Mouse (Mus musculus): ENCODE measurements around the gene Shb. TPM values are rescaled to one million over a fixed set of nuclear protein-coding genes. Genes with fewer than 3 reads are reported as not detected.

The Shb gene
- polyA plus RNA-seq (2012; ENCODE audit: insufficient read depth, insufficient read length, low replicate concordance, missing spikeins), result not detected in 2 replicates

DNA sequence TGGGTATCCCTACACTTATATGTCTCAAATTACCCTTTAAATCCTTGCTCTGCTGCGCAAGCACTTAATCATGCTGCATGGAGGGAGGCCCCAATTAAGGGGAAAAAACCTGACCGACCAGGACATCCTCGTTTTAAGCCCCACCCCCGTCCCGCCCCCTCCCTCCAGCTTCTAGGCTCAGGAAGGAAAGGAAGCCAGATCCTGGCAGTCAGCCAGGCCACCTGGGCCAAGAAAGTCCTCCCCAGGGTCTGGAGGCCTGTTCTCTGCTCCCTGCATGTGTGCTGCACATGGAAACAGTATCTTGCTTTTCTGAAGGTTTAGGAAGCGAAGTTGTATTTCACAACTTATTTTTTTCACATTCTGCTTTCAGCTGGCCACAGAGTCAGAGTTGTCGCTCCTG lies at the start of gene Shb:
Gene Shb, minus strand, starts transcription at position 96 of the 400 bp plus-strand sequence.
- H3K4me3 ChIP-seq (ENCODE audit: insufficient read depth, low read depth, low read length), result peak within 1 kb of the TSS; percentile 65
- H3K27ac ChIP-seq (ENCODE audit: insufficient read depth, low read depth, low read length), result peak within 1 kb of the TSS; percentile 1
- WGBS, result 9% methylated on average over 7 of the region's 7 CpGs
- TF ChIP-seq CTCF (IDR thresholded peaks at IDR 0.05; ENCODE audit: insufficient read depth, low read depth, low read length), result no peak
- TF ChIP-seq POLR2A (IDR thresholded peaks at IDR 0.05; ENCODE audit: insufficient read depth, low read depth, low read length), result no peak
- H3K4me1 ChIP-seq (ENCODE audit: control insufficient read depth, insufficient read depth, low read length), result peaks cover 14% of the 10 kb centered on the region; the same call in 1 of the 2 replicates

DNA sequence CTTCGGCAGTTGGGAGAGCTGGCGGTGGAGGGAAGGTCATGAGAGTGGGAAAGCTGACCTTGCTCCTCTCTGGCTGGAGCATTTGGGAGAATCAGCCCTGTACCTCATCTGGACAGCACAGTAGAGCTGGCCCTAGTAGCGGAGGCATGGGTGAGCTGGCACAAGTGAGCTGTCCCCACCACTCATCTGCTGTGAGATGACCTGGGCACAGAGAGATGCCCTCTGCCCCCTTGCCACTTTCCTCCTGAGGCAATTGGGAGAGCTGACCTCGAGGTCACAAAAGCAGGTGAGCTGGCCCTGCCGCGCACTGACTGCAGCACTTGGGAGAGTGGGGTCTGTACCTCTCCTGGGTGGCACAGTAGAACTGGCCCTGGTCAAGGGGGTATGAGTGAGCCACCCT lies 48.8 kb upstream of the Shb start:
- Histone ChIP-seq H3K4me1 (ENCODE audit: control insufficient read depth, insufficient read depth, low read length) (peaks cover 4% of the 10 kb centered on the region; the same call in 1 of the 2 replicates), H3K4me3 (ENCODE audit: insufficient read depth, low read depth, low read length) (no peak overlapping the region), H3K27ac (ENCODE audit: insufficient read depth, low read depth, low read length) (no peak overlapping the region)
- TF ChIP-seq CTCF (IDR thresholded peaks at IDR 0.05; ENCODE audit: insufficient read depth, low read depth, low read length), result no peak
- WGBS, result 93% methylated on average over 6 of the region's 6 CpGs

DNA sequence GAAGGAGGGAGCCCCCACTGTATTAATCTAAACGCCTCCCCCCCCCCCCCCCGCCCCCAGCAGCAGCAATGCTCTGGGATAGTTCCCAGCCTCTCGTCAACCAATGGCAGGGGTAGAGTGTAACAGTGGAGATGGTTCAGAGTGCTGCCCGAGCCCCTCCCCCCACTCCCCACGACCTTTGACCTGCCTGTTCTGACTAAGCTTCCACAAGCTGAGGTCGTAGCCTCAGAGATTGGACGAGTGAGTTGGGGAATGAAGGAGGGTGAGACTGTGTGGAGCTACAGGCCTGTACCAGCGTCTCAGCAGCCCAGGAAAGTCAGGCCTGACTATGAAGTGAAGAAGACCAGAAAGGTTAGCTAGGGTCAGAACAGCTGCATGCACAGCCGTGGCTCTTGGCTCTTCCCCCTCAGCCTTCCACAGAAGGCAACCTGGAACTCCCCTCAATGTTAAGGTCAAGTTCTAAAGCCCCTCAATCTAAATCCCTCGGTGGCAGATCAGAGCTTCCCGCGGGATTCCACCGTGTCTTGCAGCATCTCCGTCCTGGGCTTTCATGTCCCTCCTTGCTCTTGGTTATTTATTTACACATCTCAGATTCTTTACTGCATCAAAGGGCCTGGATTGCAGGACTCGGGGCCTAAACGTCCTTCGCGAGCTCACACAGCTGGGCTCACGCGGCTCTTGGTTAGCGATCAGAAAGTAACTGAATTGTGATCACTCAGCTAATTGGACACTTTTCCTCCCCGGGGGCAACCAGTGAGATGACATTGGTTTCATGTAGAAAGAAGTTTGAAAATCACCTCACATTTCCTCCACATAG lies 46.5 kb upstream of the Shb start:
- 68% methylated on average over 22 of the region's 22 CpGs for WGBS
- Histone ChIP-seq H3K4me1 (ENCODE audit: control insufficient read depth, insufficient read depth, low read length) (peaks cover 8% of the 10 kb centered on the region; the same call in 1 of the 2 replicates), H3K27ac (ENCODE audit: insufficient read depth, low read depth, low read length) (no peak overlapping the region), H3K4me3 (ENCODE audit: insufficient read depth, low read depth, low read length) (no peak overlapping the region)
- no peak for TF ChIP-seq POLR2A (IDR thresholded peaks at IDR 0.05; ENCODE audit: insufficient read depth, low read depth, low read length)
- TF ChIP-seq CTCF (IDR thresholded peaks at IDR 0.05; ENCODE audit: insufficient read depth, low read depth, low read length), result no peak

DNA sequence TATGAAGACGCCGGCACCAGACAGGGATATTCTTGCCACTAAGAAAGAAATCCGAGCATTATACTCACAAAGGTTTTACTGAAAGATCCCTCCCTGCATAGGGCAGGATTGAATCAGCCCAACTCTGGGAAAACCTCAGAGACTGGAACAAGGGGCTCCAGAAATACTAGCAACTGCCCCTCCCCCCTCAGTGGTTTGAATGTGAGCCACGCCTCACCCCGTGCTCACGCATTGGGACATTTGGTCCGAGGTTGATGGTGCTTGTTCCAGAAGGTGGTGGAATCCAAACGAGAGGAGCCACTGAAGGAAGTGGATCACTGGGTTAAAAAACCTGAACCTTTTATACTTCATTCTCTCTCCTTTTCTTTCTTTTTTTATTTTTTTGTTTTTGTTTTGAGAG lies 45.4 kb upstream of the Shb start:
- H3K4me1 ChIP-seq (ENCODE audit: control insufficient read depth, insufficient read depth, low read length), result peaks cover 8% of the 10 kb centered on the region; the same call in 1 of the 2 replicates
- H3K27ac ChIP-seq (ENCODE audit: insufficient read depth, low read depth, low read length), result no peak overlapping the region
- TF ChIP-seq POLR2A (IDR thresholded peaks at IDR 0.05; ENCODE audit: insufficient read depth, low read depth, low read length), result no peak
- TF ChIP-seq CTCF (IDR thresholded peaks at IDR 0.05; ENCODE audit: insufficient read depth, low read depth, low read length), result no peak
- WGBS, result 74% methylated on average over 8 of the region's 8 CpGs
- H3K4me3 ChIP-seq (ENCODE audit: insufficient read depth, low read depth, low read length), result no peak overlapping the region

DNA sequence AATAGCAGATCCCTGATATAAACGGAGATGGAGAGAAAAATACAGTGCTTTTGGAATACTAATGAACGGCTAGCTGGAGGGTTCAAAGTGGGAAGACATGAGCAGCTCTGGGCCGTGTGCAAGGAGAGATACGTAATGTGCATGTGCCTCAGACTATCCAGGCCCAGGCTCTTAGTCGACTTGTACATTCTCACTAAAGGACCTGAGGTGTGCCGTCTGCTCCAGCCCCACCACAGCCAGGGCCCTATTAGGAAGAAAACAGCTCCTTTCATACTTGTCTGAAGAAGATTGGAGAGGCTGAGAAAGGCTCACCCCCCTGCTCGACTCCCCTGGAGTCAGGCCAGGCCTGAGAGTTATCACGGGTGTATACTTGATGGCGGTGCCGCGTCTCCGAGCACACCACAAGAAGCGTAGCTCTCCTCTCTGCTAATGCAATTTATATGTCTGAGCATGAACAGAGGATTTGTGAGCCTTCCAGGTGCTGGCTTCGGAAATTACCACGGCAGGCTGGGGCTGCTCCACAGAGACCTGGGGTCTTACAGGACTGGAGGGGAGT lies 42.4 kb upstream of the Shb start:
- Histone ChIP-seq H3K4me3 (ENCODE audit: insufficient read depth, low read depth, low read length) (no peak overlapping the region), H3K27ac (ENCODE audit: insufficient read depth, low read depth, low read length) (no peak overlapping the region), H3K4me1 (ENCODE audit: control insufficient read depth, insufficient read depth, low read length) (peaks cover 8% of the 10 kb centered on the region; the same call in 1 of the 2 replicates)
- 67% methylated on average over 15 of the region's 15 CpGs for WGBS
- TF ChIP-seq CTCF (IDR thresholded peaks at IDR 0.05; ENCODE audit: insufficient read depth, low read depth, low read length), result no peak

DNA sequence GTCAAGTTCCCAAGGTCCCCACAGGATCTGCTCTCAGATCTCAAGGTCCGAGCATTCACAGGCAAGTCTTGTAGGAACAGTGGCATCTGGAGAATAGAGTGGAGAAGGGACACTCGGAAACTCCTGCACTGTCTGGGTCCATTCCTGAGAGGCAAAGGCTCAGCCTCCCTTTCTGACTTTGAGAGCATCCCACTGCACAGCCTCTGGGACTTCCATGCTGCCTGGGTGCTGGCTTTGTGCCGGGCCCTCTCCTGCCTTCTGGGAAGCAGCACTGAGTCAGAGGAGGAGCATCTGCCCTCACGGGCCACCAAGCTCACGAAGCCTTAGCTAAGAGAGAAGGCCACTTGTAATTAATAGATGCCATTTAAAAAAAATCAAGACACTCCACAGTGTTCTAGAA lies 37.3 kb upstream of the Shb start:
- no peak overlapping the region for H3K4me3 ChIP-seq (ENCODE audit: insufficient read depth, low read depth, low read length)
- H3K4me1 ChIP-seq (ENCODE audit: control insufficient read depth, insufficient read depth, low read length), result peaks cover 6% of the 10 kb centered on the region; the same call in 1 of the 2 replicates
- no peak for TF ChIP-seq POLR2A (IDR thresholded peaks at IDR 0.05; ENCODE audit: insufficient read depth, low read depth, low read length)
- TF ChIP-seq CTCF (IDR thresholded peaks at IDR 0.05; ENCODE audit: insufficient read depth, low read depth, low read length), result no peak
- 56% methylated on average over 5 of the region's 5 CpGs for WGBS
- H3K27ac ChIP-seq (ENCODE audit: insufficient read depth, low read depth, low read length), result no peak overlapping the region

DNA sequence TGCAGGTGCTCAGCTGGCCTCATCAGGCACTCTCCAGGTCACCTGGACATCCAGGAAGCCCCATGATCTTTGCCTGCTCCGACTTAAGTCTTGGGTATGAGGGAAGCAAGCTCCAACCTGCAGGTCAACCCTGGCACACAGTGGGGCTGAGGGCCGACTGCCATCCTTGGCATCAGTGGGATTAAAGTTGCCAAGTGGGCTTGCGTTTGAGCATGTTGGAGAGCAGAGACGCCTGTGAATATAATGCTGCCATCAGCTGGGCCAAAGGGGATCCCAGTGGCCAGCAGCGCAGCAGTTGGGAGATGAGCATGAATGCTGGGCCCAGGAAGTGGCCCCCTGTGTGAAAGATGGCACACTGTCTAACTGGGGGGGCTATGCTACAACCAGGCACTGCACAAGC lies 25.9 kb upstream of the Shb start:
- no peak for TF ChIP-seq CTCF (IDR thresholded peaks at IDR 0.05; ENCODE audit: insufficient read depth, low read depth, low read length)
- no peak for TF ChIP-seq POLR2A (IDR thresholded peaks at IDR 0.05; ENCODE audit: insufficient read depth, low read depth, low read length)
- WGBS, result 70% methylated on average over 5 of the region's 5 CpGs
- H3K4me3 ChIP-seq (ENCODE audit: insufficient read depth, low read depth, low read length), result no peak overlapping the region
- H3K27ac ChIP-seq (ENCODE audit: insufficient read depth, low read depth, low read length), result no peak overlapping the region
- no peaks in the 10 kb centered on the region for H3K4me1 ChIP-seq (ENCODE audit: control insufficient read depth, insufficient read depth, low read length)

DNA sequence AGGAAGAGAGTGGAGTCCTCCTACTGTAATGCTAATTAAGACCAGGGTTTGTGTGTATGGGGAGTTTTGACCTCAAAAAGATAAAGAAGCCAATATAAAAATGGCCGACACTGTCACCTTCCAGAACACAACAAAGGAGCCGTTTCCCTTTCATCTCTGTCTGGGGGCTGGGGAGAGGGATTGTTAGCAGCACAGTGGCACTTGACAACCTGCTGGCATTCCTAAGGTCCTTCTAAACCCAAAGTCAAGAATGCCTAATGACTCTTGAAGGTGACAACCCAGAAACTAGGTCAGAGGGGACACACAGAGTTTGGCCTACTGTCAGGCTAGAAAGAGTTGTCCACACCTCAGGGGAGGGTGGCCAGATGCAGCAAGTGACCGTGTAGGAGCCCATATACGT lies 20.3 kb upstream of the Shb start:
- TF ChIP-seq POLR2A (IDR thresholded peaks at IDR 0.05; ENCODE audit: insufficient read depth, low read depth, low read length), result no peak
- no peak for TF ChIP-seq CTCF (IDR thresholded peaks at IDR 0.05; ENCODE audit: insufficient read depth, low read depth, low read length)
- 84% methylated on average over 4 of the region's 4 CpGs for WGBS
- no peak overlapping the region for H3K27ac ChIP-seq (ENCODE audit: insufficient read depth, low read depth, low read length)
- H3K4me1 ChIP-seq (ENCODE audit: control insufficient read depth, insufficient read depth, low read length), result no peaks in the 10 kb centered on the region
- H3K4me3 ChIP-seq (ENCODE audit: insufficient read depth, low read depth, low read length), result no peak overlapping the region

DNA sequence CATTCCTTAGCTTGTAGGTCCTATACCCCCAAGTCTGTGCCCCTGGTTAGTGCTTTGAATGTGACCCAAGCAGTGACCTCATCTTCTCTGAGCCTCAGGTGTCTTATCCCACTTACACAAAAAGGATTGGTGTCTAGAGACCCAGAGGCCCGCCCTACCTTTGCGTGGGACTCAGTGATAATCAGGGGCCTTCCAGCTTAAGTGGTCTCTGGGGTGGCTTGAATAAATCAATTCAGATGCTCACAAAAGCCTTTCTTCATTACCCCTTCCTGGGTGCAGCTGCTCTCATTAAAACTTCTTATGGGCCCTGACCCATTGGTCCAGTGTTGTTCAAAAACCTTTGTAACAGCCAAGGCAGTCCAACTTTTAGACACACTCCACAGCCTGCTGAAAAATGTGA lies 18.7 kb upstream of the Shb start:
- TF ChIP-seq POLR2A (IDR thresholded peaks at IDR 0.05; ENCODE audit: insufficient read depth, low read depth, low read length) (no peak), CTCF (IDR thresholded peaks at IDR 0.05; ENCODE audit: insufficient read depth, low read depth, low read length) (no peak)
- H3K27ac ChIP-seq (ENCODE audit: insufficient read depth, low read depth, low read length), result no peak overlapping the region
- no peak overlapping the region for H3K4me3 ChIP-seq (ENCODE audit: insufficient read depth, low read depth, low read length)
- H3K4me1 ChIP-seq (ENCODE audit: control insufficient read depth, insufficient read depth, low read length), result no peaks in the 10 kb centered on the region
- 80% methylated on average over 2 of the region's 2 CpGs for WGBS
